Mouse (Mus musculus) cerebellum, adult 2 months (tissue): ENCODE results near the gene Olfr533. TPM values are rescaled to one million over a fixed set of nuclear protein-coding genes. Genes with fewer than 3 reads are reported as not detected.
"Not testable (repeated sequence)": the region's sequence is repeated elsewhere in the genome, so short reads cannot be mapped to it uniquely, and the experiment has no call there.

Experiments used
- DNase-seq, 2 experiments: peaks; one replicate each; pipeline ENCODE4 v3.0.0; 2021
- H3K27ac ChIP-seq: fragments of 200-500 bp; 2 replicates; pipeline ENCODE4 v1.5.1; 2012; ENCODE audit warnings: low read length, control low read depth, inconsistent platforms; ENCODE audit not compliant: insufficient read depth
- H3K27me3 ChIP-seq: fragments of 200-500 bp; 2 replicates; pipeline ENCODE4 v1.6.1; 2012; ENCODE audit warnings: inconsistent platforms, mild to moderate bottlenecking, low read length, moderate library complexity; ENCODE audit not compliant: control insufficient read depth, insufficient read depth
- H3K4me1 ChIP-seq: fragments of 200-500 bp; 2 replicates; pipeline ENCODE4 v1.6.1; 2011; ENCODE audit warnings: low read length; ENCODE audit not compliant: control insufficient read depth, insufficient read depth
- H3K4me3 ChIP-seq: fragments of 200-500 bp; replicated peaks from 2 replicates; pipeline ENCODE3; 2011; ENCODE audit warnings: mild to moderate bottlenecking, low read depth, low read length, control low read depth; ENCODE audit not compliant: insufficient read depth
- CTCF ChIP-seq: fragments of 200-500 bp; IDR thresholded peaks from 2 replicates; pipeline ENCODE4 v1.5.1; 2011; ENCODE audit warnings: low read depth, mild to moderate bottlenecking, control low read depth, low read length, moderate library complexity, borderline replicate concordance; ENCODE audit not compliant: insufficient read depth
- POLR2A ChIP-seq: fragments of 200-500 bp; IDR thresholded peaks from 2 replicates; pipeline ENCODE4 v1.6.1; 2011; ENCODE audit warnings: low read length, control low read depth, borderline replicate concordance; ENCODE audit not compliant: insufficient read depth
- WGBS: fragments of 180-500 bp; shearing (Covaris S2); methylation state at CpG from one replicate; pipeline ENCODE4 v1.1.7; 2018; 5-methylcytosine and 5-hydroxymethylcytosine counted together
- polyA plus RNA-seq: library from polyadenylated mRNA; depleted of rRNA; stranded (reverse); fragments of >200 nt; gene quantifications from 2 replicates; pipeline ENCODE4 v1.2.3, GENCODE M21; 2012; rRNA removed

The Olfr533 gene
- polyA plus RNA-seq = not detected in 2 replicates

- H3K4me1 ChIP-seq, H3K27me3 ChIP-seq, H3K4me3 ChIP-seq, H3K27ac ChIP-seq, DNase-seq: not testable (repeated sequence)
- WGBS = 80% methylated on average over 1 of the region's 1 CpGs
These were observed at the start of gene Olfr533 for GRCm38 (mm10) chr7:140463070-140463469. Gene Olfr533 (plus strand): TSS chr7:140463370.

- Histone ChIP-seq H3K27ac (no peak within 1 kb of the TSS), H3K27me3 (no peaks in the 10 kb centered on the region), H3K4me3 (no peak within 1 kb of the TSS), H3K4me1 (no peaks in the 10 kb centered on the region)
- WGBS = 81% methylated on average over 1 of the region's 1 CpGs
- no peak for TF ChIP-seq CTCF
- no peak for TF ChIP-seq POLR2A
- no peak for DNase-seq
These were observed 41.6 kb upstream of the Olfr533 start, which contains the start of gene Olfr532 for GRCm38 (mm10) chr7:140421539-140421938. Gene Olfr532 (minus strand): TSS chr7:140421639.

- no peak for DNase-seq
- WGBS = 83% methylated on average over 1 of the region's 1 CpGs
These were observed 20.0 kb upstream of the Olfr533 start for GRCm38 (mm10) chr7:140443141-140443540.

GRCm38 (mm10) chr7:140477886-140478285 lies 14.7 kb downstream of the Olfr533 start:
- DNase-seq = no peak
- WGBS = 74% methylated on average over 1 of the region's 1 CpGs
- Histone ChIP-seq H3K27me3 (no peaks in the 10 kb centered on the region), H3K27ac (no peak overlapping the region), H3K4me3 (no peak overlapping the region), H3K4me1 (no peaks in the 10 kb centered on the region)
- TF ChIP-seq POLR2A (no peak), CTCF (no peak)

More at GRCm38 (mm10) chr7:140443141-140443540, 20.0 kb upstream of the Olfr533 start:
- TF ChIP-seq POLR2A = no peak
- TF ChIP-seq CTCF = no peak
- Histone ChIP-seq H3K27me3 (no peaks in the 10 kb centered on the region), H3K4me3 (no peak overlapping the region), H3K27ac (no peak overlapping the region), H3K4me1 (no peaks in the 10 kb centered on the region)

- 93% methylated on average over 1 of the region's 1 CpGs for WGBS
- Histone ChIP-seq H3K27ac (no peak overlapping the region), H3K27me3 (no peaks in the 10 kb centered on the region), H3K4me1 (no peaks in the 10 kb centered on the region), H3K4me3 (no peak overlapping the region)
- TF ChIP-seq POLR2A (no peak), CTCF (no peak)
- DNase-seq = no peak
These were observed 15.6 kb downstream of the Olfr533 start for GRCm38 (mm10) chr7:140478733-140479132.

GRCm38 (mm10) chr7:140483916-140484315 lies 20.7 kb downstream of the Olfr533 start, which contains the start of gene Olfr535:
Gene Olfr535 (plus strand): TSS chr7:140484216.
- WGBS = 82% methylated on average over 1 of the region's 1 CpGs
- Histone ChIP-seq H3K4me1 (no peaks in the 10 kb centered on the region), H3K27ac (no peak within 1 kb of the TSS), H3K4me3 (no peak within 1 kb of the TSS), H3K27me3 (no peaks in the 10 kb centered on the region)
- TF ChIP-seq CTCF (no peak), POLR2A (no peak)
- no peak for DNase-seq

- WGBS = 75% methylated on average over 1 of the region's 1 CpGs
- no peak for DNase-seq
- Histone ChIP-seq H3K4me3 (no peak overlapping the region), H3K27me3 (no peaks in the 10 kb centered on the region), H3K4me1 (no peaks in the 10 kb centered on the region), H3K27ac (no peak overlapping the region)
- no peak for TF ChIP-seq POLR2A
- TF ChIP-seq CTCF = no peak
These were observed 25.8 kb downstream of the Olfr533 start for GRCm38 (mm10) chr7:140488981-140489380.

GRCm38 (mm10) chr7:140494231-140494630 lies 31.1 kb downstream of the Olfr533 start:
- DNase-seq = no peak
- no peaks in the 10 kb centered on the region for H3K4me1 ChIP-seq
- no peak overlapping the region for H3K27ac ChIP-seq
- TF ChIP-seq POLR2A (no peak), CTCF (no peak)
- no peaks in the 10 kb centered on the region for H3K27me3 ChIP-seq
- 56% methylated on average over 2 of the region's 2 CpGs for WGBS
- H3K4me3 ChIP-seq = no peak overlapping the region
